Mouse (Mus musculus): Measurements from ENCODE around the gene Top3b. TPM values are rescaled to one million over a fixed set of nuclear protein-coding genes. Genes with fewer than 3 reads are reported as not detected.
"Not testable (repeated sequence)": the region's sequence is repeated elsewhere in the genome, so short reads cannot be mapped to it uniquely, and the experiment has no call there.

The Top3b gene
- 76.3 and 81.4 TPM in 2 replicates for total RNA-seq (2017)

- peak; percentile 94 to 98 for ATAC-seq (replicated peaks in 1 of 2; ENCODE audit: insufficient read depth in 1 of 2, low FRiP score in 2 of 2, low TSS enrichment in 1 of 2, low read depth in 1 of 2, poor library complexity in 2 of 2, severe bottlenecking in 2 of 2)
Measured at GRCm38 (mm10) chr16:16870617-16871331, at the start of gene Top3b, which contains the start of gene Vpreb1. Gene Top3b, plus strand, starts transcription at chr16:16870736. Gene Vpreb1, minus strand, starts transcription at chr16:16870843.

- ATAC-seq (replicated peaks in 1 of 2; ENCODE audit: insufficient read depth in 1 of 2, low FRiP score in 2 of 2, low TSS enrichment in 1 of 2, low read depth in 1 of 2, poor library complexity in 2 of 2, severe bottlenecking in 2 of 2), result no peak
Measured at GRCm38 (mm10) chr16:16825476-16825875, 45.1 kb upstream of the Top3b start.

- ATAC-seq (replicated peaks in 1 of 2; ENCODE audit: insufficient read depth in 1 of 2, low FRiP score in 2 of 2, low TSS enrichment in 1 of 2, low read depth in 1 of 2, poor library complexity in 2 of 2, severe bottlenecking in 2 of 2), result no peak
Measured at GRCm38 (mm10) chr16:16826223-16826622, 44.3 kb upstream of the Top3b start.

GRCm38 (mm10) chr16:16828757-16829615 is 41.5 kb upstream of the Top3b start, which contains the start of gene Spag6l:
Gene Spag6l, minus strand, starts transcription at chr16:16829456.
- ATAC-seq (replicated peaks in 1 of 2; ENCODE audit: insufficient read depth in 1 of 2, low FRiP score in 2 of 2, low TSS enrichment in 1 of 2, low read depth in 1 of 2, poor library complexity in 2 of 2, severe bottlenecking in 2 of 2), result peak; percentile 98

- ATAC-seq (replicated peaks in 1 of 2; ENCODE audit: insufficient read depth in 1 of 2, low FRiP score in 2 of 2, low TSS enrichment in 1 of 2, low read depth in 1 of 2, poor library complexity in 2 of 2, severe bottlenecking in 2 of 2), result no peak
Measured at GRCm38 (mm10) chr16:16829671-16830070, 40.9 kb upstream of the Top3b start.

- no peak for ATAC-seq (replicated peaks in 1 of 2; ENCODE audit: insufficient read depth in 1 of 2, low FRiP score in 2 of 2, low TSS enrichment in 1 of 2, low read depth in 1 of 2, poor library complexity in 2 of 2, severe bottlenecking in 2 of 2)
Measured at GRCm38 (mm10) chr16:16849196-16849595, 21.3 kb upstream of the Top3b start.

- ATAC-seq (replicated peaks in 1 of 2; ENCODE audit: insufficient read depth in 1 of 2, low FRiP score in 2 of 2, low TSS enrichment in 1 of 2, low read depth in 1 of 2, poor library complexity in 2 of 2, severe bottlenecking in 2 of 2), result no peak
Measured at GRCm38 (mm10) chr16:16852411-16852810, 18.1 kb upstream of the Top3b start.

- ATAC-seq (replicated peaks in 1 of 2; ENCODE audit: insufficient read depth in 1 of 2, low FRiP score in 2 of 2, low TSS enrichment in 1 of 2, low read depth in 1 of 2, poor library complexity in 2 of 2, severe bottlenecking in 2 of 2), result peak; percentile 85 to 86
Measured at GRCm38 (mm10) chr16:16854836-16855235, 15.7 kb upstream of the Top3b start.

GRCm38 (mm10) chr16:16855541-16855940 is 15.0 kb upstream of the Top3b start:
- no peak for ATAC-seq (replicated peaks in 1 of 2; ENCODE audit: insufficient read depth in 1 of 2, low FRiP score in 2 of 2, low TSS enrichment in 1 of 2, low read depth in 1 of 2, poor library complexity in 2 of 2, severe bottlenecking in 2 of 2)

- ATAC-seq (replicated peaks in 1 of 2; ENCODE audit: insufficient read depth in 1 of 2, low FRiP score in 2 of 2, low TSS enrichment in 1 of 2, low read depth in 1 of 2, poor library complexity in 2 of 2, severe bottlenecking in 2 of 2), result not testable (repeated sequence)
Measured at GRCm38 (mm10) chr16:16856054-16856453, 14.5 kb upstream of the Top3b start.

- ATAC-seq (replicated peaks in 1 of 2; ENCODE audit: insufficient read depth in 1 of 2, low FRiP score in 2 of 2, low TSS enrichment in 1 of 2, low read depth in 1 of 2, poor library complexity in 2 of 2, severe bottlenecking in 2 of 2), result no peak
Measured at GRCm38 (mm10) chr16:16856731-16857476, 13.6 kb upstream of the Top3b start.

GRCm38 (mm10) chr16:16862288-16862687 is 8.2 kb upstream of the Top3b start:
- ATAC-seq (replicated peaks in 1 of 2; ENCODE audit: insufficient read depth in 1 of 2, low FRiP score in 2 of 2, low TSS enrichment in 1 of 2, low read depth in 1 of 2, poor library complexity in 2 of 2, severe bottlenecking in 2 of 2), result no peak

GRCm38 (mm10) chr16:16863978-16864377 is 6.6 kb upstream of the Top3b start, which contains the start of gene Igll1:
Gene Igll1, minus strand, starts transcription at chr16:16863985.
- no peak for ATAC-seq (replicated peaks in 1 of 2; ENCODE audit: insufficient read depth in 1 of 2, low FRiP score in 2 of 2, low TSS enrichment in 1 of 2, low read depth in 1 of 2, poor library complexity in 2 of 2, severe bottlenecking in 2 of 2)

GRCm38 (mm10) chr16:16865217-16865616 is 5.3 kb upstream of the Top3b start:
- ATAC-seq (replicated peaks in 1 of 2; ENCODE audit: insufficient read depth in 1 of 2, low FRiP score in 2 of 2, low TSS enrichment in 1 of 2, low read depth in 1 of 2, poor library complexity in 2 of 2, severe bottlenecking in 2 of 2), result peak; percentile 91

- ATAC-seq (replicated peaks in 1 of 2; ENCODE audit: insufficient read depth in 1 of 2, low FRiP score in 2 of 2, low TSS enrichment in 1 of 2, low read depth in 1 of 2, poor library complexity in 2 of 2, severe bottlenecking in 2 of 2), result peak; percentile 14 to 16; a peak in 1 of 4 replicates
Measured at GRCm38 (mm10) chr16:16865696-16866561, 4.6 kb upstream of the Top3b start.

GRCm38 (mm10) chr16:16870241-16870616 is 307 bp upstream of the Top3b start:
- no peak for ATAC-seq (replicated peaks in 1 of 2; ENCODE audit: insufficient read depth in 1 of 2, low FRiP score in 2 of 2, low TSS enrichment in 1 of 2, low read depth in 1 of 2, poor library complexity in 2 of 2, severe bottlenecking in 2 of 2)

GRCm38 (mm10) chr16:16879025-16879424 is 8.5 kb downstream of the Top3b start:
- ATAC-seq (replicated peaks in 1 of 2; ENCODE audit: insufficient read depth in 1 of 2, low FRiP score in 2 of 2, low TSS enrichment in 1 of 2, low read depth in 1 of 2, poor library complexity in 2 of 2, severe bottlenecking in 2 of 2), result no peak

Data from hematopoietic stem cell, adult 5-6 weeks (primary cell).